Mouse (Mus musculus) stomach, postnatal 0 days (tissue): ENCODE data around the gene Arhgap9. TPM values are rescaled to one million over a fixed set of nuclear protein-coding genes. Genes with fewer than 3 reads are reported as not detected.

Experiments used
- ATAC-seq: fragments of 200-750 bp; cut with Nextera tagmentation; 2 replicates; pipeline ENCODE4 v1.8.0; 2017; ENCODE audit not compliant: low FRiP score, low TSS enrichment
- DNase-seq: peaks from one replicate; pipeline ENCODE4 v3.0.0-alpha.2; 2016; ENCODE audit warnings: low spot score
- H3K27ac ChIP-seq: fragments of 300-500 bp; sonication (generic); replicated peaks from 2 replicates; pipeline ENCODE4 v1.5.1; 2014; ENCODE audit warnings: mild to moderate bottlenecking, control low read depth
- H3K27me3 ChIP-seq: fragments of 300-500 bp; sonication (generic); 2 replicates; pipeline ENCODE4 v1.6.1; 2014; ENCODE audit warnings: low read length; ENCODE audit not compliant: control insufficient read depth, insufficient read depth
- H3K36me3 ChIP-seq: fragments of 300-500 bp; sonication (generic); 2 replicates; pipeline ENCODE4 v1.6.1; 2014; ENCODE audit warnings: low read length, mixed read lengths; ENCODE audit not compliant: control insufficient read depth, insufficient read depth
- H3K4me1 ChIP-seq: fragments of 300-500 bp; sonication (generic); replicated peaks from 2 replicates; pipeline ENCODE4 v1.6.1; 2014; ENCODE audit warnings: antibody characterized with exemption; ENCODE audit not compliant: control insufficient read depth, insufficient read depth
- H3K4me2 ChIP-seq: fragments of 300-500 bp; sonication (generic); replicated peaks from 2 replicates; pipeline ENCODE4 v1.6.1; 2014; ENCODE audit warnings: low read depth, mild to moderate bottlenecking, control low read depth, moderate library complexity
- H3K4me3 ChIP-seq: fragments of 300-500 bp; sonication (generic); 2 replicates; pipeline ENCODE4 v1.5.1; 2014; ENCODE audit warnings: low read depth, low read length, control low read depth
- H3K9ac ChIP-seq: fragments of 300-500 bp; sonication (generic); 2 replicates; pipeline ENCODE4 v1.6.1; 2014; ENCODE audit warnings: mild to moderate bottlenecking, low read length, control low read depth, mixed read lengths
- H3K9me3 ChIP-seq: fragments of 300-500 bp; sonication (generic); 2 replicates; pipeline ENCODE4 v1.6.1; 2016; ENCODE audit warnings: low read length; ENCODE audit not compliant: control insufficient read depth
- CTCF ChIP-seq: IDR thresholded peaks from 2 replicates; pipeline ENCODE4 v1.5.1; 2016; ENCODE audit warnings: antibody characterized with exemption, low read depth, mild to moderate bottlenecking, moderate library complexity
- EP300 ChIP-seq: optimal IDR thresholded peaks from 2 replicates; pipeline ENCODE3; 2016; ENCODE audit warnings: antibody characterized with exemption
- WGBS: fragments of 180-500 bp; shearing (Covaris S2); extraction: QIAGEN DNeasy Blood & Tissue Kit; methylation state at CpG from one replicate; pipeline ENCODE4 v1.1.7; 2014; 5-methylcytosine and 5-hydroxymethylcytosine counted together
- polyA plus RNA-seq: library from polyadenylated mRNA; unstranded; fragments of >200 nt; fragmentation: Nextera tagmentation; extraction: Ambion mirVana; gene quantifications from 2 replicates; pipeline ENCODE4 v1.2.1, GENCODE M21; 2015

Gene Arhgap9
- polyA plus RNA-seq, 1 experiment from 2014 or later, result 5.2 TPM

DNA sequence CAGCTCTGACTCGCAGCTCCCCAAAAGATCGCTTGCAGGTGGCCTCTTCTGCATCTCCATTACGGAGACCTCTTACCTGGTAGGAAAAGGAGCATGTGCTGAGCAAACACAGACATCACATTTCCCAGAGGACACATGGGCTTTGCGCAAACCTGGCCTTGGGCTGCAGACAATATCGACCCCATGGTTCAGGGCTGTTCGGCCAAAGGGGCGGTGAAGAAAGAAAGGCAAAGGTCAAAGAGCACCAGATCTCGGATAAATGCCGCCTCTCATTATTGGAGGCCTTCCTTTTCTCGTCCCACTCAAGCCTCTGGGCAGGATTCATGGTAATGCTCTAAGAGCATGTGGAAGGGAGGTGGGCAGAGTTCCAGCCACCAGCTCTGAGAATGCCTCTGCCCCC is 33.6 kb downstream of the Arhgap9 start:
- H3K9ac ChIP-seq, result no peak overlapping the region
- no peak for ATAC-seq
- H3K27me3 ChIP-seq, result no peaks in the 10 kb centered on the region
- no peak for TF ChIP-seq CTCF
- TF ChIP-seq EP300, result no peak
- no peaks in the 10 kb centered on the region for H3K4me1 ChIP-seq
- no peak overlapping the region for H3K27ac ChIP-seq
- DNase-seq, result no peak
- no peak overlapping the region for H3K4me2 ChIP-seq
- H3K9me3 ChIP-seq, result no peaks in the 10 kb centered on the region
- no peak overlapping the region for H3K4me3 ChIP-seq
- 65% methylated on average over 10 of the region's 10 CpGs for WGBS
- H3K36me3 ChIP-seq, result no peaks in the 10 kb centered on the region

DNA sequence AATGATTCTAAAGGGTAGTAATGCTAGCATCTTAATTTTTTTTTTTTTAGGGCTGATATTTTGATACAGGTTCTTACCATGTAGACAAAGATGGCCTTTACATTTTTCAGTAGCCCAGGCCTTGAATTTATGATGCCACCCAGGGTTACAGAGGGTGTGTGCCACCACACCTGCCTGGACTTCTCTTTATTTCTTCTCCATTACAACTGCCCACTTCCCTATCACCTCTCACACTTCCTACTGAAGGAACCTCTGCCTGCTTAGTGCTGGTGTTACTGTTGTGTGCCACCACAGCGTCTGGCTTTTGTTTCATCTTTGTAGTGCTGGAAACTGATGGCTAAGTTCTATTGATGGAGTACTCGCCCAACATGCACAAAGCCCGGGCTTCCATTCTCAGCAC is 39.0 kb downstream of the Arhgap9 start:
- H3K27me3 ChIP-seq, result no peaks in the 10 kb centered on the region
- DNase-seq (no peak), ATAC-seq (no peak)
- no peak overlapping the region for H3K27ac ChIP-seq
- H3K9me3 ChIP-seq, result no peaks in the 10 kb centered on the region
- H3K36me3 ChIP-seq, result no peaks in the 10 kb centered on the region
- WGBS, result 84% methylated on average over 3 of the region's 3 CpGs
- H3K4me1 ChIP-seq, result no peaks in the 10 kb centered on the region
- H3K9ac ChIP-seq, result no peak overlapping the region
- H3K4me3 ChIP-seq, result no peak overlapping the region
- no peak for TF ChIP-seq CTCF
- H3K4me2 ChIP-seq, result no peak overlapping the region

DNA sequence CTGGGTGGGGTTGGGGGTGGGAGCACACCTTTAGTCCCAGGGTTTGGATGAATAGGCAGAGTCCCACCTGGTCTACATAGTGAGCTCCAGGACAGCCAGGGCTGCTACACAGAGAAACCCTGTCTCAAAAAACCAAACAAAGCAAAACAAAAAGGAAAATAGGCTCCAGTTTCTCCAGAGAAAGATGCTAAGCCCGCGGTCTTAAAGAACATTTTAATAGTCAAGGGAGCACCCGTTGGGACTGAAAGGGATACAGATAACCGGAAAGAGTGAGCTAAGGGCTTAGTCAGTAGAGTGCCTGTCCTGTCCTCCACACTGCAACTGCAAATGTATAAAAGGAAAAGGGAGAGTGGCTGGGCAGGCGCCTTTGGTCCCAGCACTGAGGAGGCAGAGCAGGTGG is 45.4 kb downstream of the Arhgap9 start:
- Histone ChIP-seq H3K4me3 (no peak overlapping the region), H3K27me3 (no peaks in the 10 kb centered on the region), H3K4me1 (no peaks in the 10 kb centered on the region), H3K9ac (no peak overlapping the region), H3K9me3 (no peaks in the 10 kb centered on the region), H3K27ac (no peak overlapping the region), H3K4me2 (no peak overlapping the region), H3K36me3 (no peaks in the 10 kb centered on the region)
- 78% methylated on average over 5 of the region's 5 CpGs for WGBS
- TF ChIP-seq CTCF, result no peak
- no peak for TF ChIP-seq EP300
- ATAC-seq, result no peak
- DNase-seq, result no peak

DNA sequence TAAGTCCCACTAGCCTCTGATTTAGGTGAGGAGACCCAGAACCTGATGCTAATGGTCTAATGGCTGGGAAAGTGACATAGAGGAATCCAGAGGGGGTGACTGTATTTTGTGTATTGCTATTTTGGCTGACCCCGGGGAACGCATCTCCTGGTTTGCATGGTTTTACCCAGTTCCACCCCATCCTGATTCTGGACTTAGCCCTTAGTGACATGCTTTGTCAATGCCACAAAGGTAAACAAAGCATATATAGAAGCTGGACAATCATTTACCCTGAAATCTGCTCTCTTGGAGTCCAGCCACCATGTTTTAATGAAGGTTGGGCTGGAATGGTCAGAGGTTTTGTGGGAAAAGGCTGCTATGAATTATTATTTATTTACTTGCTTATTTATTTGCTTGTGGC is 46.5 kb downstream of the Arhgap9 start:
- Histone ChIP-seq H3K27ac (no peak overlapping the region), H3K4me1 (no peaks in the 10 kb centered on the region), H3K36me3 (no peaks in the 10 kb centered on the region), H3K4me3 (no peak overlapping the region), H3K4me2 (no peak overlapping the region), H3K27me3 (no peaks in the 10 kb centered on the region), H3K9ac (no peak overlapping the region), H3K9me3 (no peaks in the 10 kb centered on the region)
- 38% methylated on average over 2 of the region's 2 CpGs for WGBS
- TF ChIP-seq EP300 (no peak), CTCF (no peak)
- no peak for DNase-seq
- no peak for ATAC-seq

DNA sequence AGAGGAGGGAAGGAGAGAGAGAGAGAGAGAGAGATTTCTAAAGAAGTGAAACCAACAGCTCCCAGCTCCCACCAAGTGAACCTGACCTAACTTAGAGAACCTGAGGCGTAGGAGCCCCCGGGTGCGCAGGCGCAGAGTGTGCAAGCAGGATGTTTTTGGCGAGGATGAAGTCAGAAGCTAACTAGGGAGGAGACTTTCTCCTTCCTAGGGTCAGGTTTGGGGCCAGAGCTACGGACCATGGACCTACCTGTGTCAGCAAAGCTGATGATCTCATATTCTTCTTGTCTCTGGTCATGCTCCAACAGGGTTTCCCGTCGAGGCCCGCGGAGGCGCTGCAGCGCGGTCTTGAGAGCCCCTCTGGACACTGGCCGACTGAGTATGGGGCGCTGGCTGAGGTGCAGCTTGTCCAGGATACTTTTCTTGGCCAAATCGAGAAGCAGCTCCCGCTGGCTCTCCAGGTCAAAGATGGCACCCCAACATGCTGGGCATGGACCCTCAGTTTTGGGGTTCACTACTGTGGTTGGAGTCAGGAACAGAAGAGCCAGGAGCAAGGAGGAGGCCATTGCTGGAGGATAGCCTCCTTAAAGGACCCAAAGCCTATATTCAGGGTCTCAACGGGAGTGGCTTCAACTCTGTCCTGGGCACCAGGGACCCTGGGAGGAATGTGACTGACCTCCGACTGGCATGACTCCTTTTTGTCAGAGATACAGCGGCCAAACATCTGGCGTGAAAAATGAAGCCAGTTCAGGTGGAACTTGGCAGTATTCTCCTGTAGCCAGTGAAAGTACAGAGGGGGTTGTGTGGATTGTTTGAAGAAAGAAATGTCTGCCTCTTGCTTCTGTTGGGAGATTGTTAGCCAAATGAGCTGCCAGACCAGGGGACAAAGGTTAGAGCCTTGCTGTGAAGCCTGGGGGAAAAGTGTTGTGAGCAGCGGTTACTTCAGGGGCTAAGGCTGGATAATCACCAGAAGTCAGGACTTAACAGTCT is 48.4 kb downstream of the Arhgap9 start, which contains the start of gene Inhbc:
Gene Inhbc, minus strand, starts transcription at position 598 of the 987 bp plus-strand sequence.
- Histone ChIP-seq H3K4me2 (no peak within 1 kb of the TSS), H3K4me1 (no peaks in the 10 kb centered on the region), H3K9ac (no peak within 1 kb of the TSS), H3K27me3 (no peaks in the 10 kb centered on the region), H3K36me3 (no peaks in the 10 kb centered on the region), H3K9me3 (no peaks in the 10 kb centered on the region), H3K27ac (no peak within 1 kb of the TSS), H3K4me3 (no peak within 1 kb of the TSS)
- DNase-seq (no peak), ATAC-seq (no peak)
- 70% methylated on average over 22 of the region's 22 CpGs for WGBS
- TF ChIP-seq EP300 (no peak), CTCF (no peak)

DNA sequence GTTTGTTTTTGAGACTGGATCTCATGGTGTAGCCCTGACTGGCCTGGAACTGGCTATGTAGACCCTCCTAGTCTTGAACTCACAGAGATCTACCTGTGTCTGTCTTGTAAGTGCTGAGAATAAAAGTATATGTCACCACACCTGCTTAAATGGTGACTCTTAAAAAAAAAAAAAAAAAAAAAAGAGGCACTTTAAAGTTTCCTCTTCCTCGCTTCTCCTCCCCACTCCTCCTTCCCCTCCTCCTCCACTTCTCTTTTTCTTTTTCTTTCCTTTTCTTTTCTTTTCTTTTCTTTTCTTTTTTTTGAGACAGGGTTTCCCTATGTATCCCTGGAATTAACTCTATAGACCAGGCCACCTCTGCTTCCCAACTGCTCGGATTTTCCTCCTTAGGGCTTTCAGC is 49.3 kb downstream of the Arhgap9 start:
- ATAC-seq (no peak), DNase-seq (no peak)
- Histone ChIP-seq H3K27me3 (no peaks in the 10 kb centered on the region), H3K36me3 (no peaks in the 10 kb centered on the region), H3K27ac (no peak overlapping the region), H3K4me2 (no peak overlapping the region), H3K4me1 (no peaks in the 10 kb centered on the region), H3K9ac (no peak overlapping the region), H3K4me3 (no peak overlapping the region), H3K9me3 (no peaks in the 10 kb centered on the region)
- 67% methylated on average over 2 of the region's 2 CpGs for WGBS
- TF ChIP-seq CTCF (no peak), EP300 (no peak)
